Mouse (Mus musculus) bone marrow macrophage, adult 2 months (primary cell): Measurements from ENCODE around the gene Tcap.

Experiments used
- CTCF ChIP-seq: IDR thresholded peaks from 2 replicates; pipeline ENCODE4 v1.5.1; 2012; ENCODE audit warnings: low read depth, mild to moderate bottlenecking, low read length, moderate library complexity
- POLR2A ChIP-seq: IDR thresholded peaks from 2 replicates; pipeline ENCODE4 v1.6.1; 2012; ENCODE audit warnings: mild to moderate bottlenecking, low read depth, low read length, borderline replicate concordance

- no peak for TF ChIP-seq POLR2A
- peak; percentile 88 for TF ChIP-seq CTCF
Measured at GRCm38 (mm10) chr11:98372406-98372805, 11.2 kb upstream of the Tcap start.
